Mouse (Mus musculus) T-helper 2 cell (primary cell): ENCODE data around the gene Itpkb.

ENCODE experiments used
- in situ Hi-C: fragments of 300-600 bp; cut with MboI, MseI; formaldehyde crosslinking; loops from one replicate; pipeline ENCODE4 v1.15.1; 2025; ENCODE audit warnings: high pct_unique_total_duplicates

Itpkb gene

DNA sequence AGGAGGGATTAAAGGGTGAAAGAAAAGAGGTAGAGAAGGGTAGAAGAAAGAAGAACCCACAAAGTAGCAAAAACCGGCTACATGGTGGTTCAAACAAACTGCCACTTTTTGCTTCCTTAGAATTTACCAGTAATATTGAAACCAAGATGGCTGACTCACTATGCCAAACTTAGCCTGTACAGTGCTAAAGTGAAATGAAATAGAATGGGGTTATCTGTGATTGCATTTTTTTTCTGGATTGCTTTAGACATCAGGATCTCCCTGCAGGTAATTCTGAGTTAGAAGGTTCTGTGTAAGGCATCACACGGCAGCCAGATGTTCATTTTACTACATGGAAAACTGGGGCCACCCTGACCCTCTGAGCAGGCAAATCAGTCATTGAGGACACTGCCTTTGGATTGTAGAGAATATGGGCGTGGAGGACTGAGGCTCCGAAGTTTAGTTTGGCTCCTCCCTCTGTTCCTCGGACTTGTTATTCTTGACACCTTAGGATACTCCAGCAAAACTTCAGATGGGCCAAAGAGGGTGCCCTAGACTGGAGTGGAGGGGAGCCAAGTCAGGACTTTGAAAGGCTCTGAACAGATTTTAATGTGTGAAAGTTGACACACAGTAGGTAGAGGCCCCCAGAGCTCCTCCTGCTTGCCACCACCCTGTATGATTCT, 62.0 kb downstream of the Itpkb start:
- in situ Hi-C loops: no loop called here

DNA sequence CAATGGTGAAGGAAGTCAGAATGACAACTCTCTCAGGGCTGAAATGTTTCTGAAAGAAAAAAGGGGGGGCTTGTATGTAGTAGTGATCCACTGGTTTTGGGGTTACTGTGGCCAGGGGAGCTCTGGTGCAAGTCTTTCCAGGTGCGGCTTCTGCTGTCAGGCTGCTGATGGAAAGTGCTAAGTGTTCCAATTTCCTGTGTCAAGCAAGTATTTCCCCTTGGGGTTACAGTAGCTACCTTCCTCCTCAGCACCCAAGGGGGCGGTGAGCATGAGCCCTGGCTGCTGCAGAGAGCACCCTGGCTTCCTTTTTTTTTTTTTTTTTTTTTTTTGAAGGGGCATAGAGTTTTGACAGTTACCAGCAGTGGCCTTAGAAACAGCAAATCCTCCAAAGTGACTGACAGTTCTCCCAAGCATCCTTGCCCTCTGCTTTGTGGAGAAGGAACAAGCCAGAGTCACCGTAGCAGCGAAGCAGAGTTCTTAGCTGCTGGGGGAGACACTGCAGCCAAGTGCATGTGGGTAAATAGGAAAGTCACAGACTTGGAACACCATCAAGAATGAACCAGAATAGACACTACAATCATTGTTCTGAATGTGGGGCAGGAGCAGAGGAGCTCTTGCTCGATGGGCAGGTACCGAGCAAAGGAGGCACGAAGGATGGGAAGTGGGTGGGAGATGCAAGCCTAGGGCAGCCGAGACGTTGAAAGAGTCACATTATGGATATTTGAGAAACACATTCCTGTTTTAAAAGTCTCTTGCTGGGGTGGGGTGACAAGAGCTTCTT, 62.9 kb downstream of the Itpkb start:
- in situ Hi-C loops: no loop called here

DNA sequence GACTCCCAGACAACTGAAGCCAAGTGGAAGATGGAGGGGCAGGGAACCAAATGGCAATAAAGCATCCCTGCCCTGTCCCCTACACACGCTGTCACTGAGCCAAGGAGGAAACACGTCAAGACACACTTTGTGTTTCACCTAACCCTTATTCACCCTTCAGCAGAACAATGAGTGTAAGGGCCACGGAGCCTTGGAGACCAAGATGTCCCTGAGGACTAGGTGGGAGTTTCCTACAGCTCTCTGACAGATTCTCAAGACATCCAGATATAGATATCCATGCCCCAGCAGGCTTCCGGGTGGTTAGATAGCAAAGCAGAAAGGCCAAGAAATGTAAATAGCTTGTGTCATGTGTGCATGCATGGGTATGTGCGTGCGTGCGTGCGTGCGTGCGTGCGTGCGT, 63.6 kb downstream of the Itpkb start:
- in situ Hi-C loops: no loop called here

DNA sequence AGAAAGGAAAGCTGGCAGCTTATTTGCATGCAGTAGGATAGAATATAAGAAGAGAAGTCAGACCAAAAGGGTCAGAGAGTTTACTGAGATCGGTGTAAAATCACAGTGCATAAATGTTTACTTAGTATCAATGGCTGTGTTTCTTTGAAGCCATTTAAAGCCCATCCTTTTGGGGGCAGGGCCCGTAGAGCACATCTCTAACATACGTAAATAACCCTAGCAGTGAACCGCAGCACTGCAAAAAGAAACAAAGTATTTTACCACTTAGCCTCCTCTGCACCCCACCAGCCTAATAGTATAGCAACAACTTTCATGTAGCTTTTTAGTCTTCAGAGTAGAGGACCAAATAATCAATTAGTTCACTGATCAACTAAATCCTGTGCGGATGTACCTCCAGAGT, 67.4 kb downstream of the Itpkb start:
- in situ Hi-C loops: no loop called here

DNA sequence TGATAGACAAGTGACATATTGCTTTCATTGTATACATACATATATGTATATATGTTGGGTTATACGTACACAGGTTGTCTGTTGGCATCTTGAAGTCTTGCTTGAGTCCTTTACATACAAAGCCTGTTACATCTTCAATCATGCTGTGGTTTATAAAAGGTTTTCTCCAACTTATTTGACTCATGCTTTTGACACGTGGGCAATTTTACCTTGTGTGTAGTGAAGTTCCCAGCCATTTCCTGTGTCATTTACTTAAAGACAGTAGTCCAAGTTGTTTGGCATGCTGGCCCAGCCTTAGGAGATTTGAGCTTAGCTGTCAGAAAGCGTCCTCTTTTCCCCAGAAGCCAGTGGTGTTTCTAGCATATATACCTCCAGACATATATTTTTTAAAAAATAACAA, 68.2 kb downstream of the Itpkb start:
- in situ Hi-C loops: no loop called here

DNA sequence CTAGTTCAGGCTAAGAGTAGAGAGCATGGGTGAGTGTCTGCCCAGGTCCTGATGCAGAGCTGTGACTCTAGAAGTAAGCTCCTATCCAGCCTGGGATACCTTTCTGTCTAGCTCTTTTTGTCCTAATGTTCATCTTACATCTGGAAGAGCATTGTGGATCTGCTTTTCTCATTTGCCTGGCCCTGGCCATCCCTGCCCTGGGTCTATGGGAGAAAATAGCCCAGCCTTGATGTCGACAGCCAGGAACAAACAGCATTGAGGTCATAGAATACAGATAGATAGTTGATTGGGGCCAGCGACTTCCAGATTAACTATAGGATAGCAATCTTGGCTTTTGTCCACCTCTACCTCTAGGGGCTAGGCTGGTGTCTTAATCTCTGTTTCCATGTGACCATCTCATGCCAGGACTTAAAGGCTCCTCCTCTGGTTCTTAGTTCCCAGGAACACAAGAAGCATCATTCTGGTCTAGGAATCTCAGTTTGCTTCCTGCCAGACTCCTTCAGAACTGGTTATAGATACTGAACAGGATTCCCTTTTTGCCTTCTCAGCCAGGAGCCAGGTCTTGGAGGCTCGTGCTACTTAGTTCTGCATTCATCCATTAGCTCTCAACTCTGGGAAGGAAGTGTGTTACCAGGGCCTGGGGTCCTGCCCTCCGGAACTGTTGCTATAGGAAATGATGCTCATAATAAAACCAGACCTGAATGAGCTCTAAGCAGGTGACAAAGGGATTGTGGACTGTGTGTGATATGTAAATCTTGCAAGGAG, 70.6 kb downstream of the Itpkb start:
- in situ Hi-C loops: loop anchor here (5.0 kb wide), 1 partner anchor 39 kb away; no protein-coding TSS in a partner anchor

DNA sequence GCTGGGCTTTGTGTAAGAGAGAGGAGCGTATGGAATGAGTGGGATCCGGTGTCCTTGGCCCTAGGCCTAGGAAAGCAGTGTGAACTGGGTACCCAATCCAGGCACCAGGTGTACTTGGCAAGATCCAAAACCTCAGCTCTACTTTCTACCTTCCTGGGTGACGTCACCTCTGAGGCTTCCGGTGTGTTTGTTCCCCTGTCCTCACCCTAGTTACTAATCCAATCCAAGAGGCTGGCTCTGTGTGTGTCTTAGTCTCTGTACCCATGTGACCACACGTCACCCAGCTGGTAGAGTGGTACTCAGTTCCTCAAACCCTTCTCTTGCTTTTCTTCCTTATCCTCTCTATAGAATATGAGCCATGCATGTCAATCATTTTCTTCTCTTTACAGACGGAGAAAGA, 71.4 kb downstream of the Itpkb start:
- in situ Hi-C loops: loop anchor here (5.0 kb wide), 1 partner anchor 39 kb away; no protein-coding TSS in a partner anchor

DNA sequence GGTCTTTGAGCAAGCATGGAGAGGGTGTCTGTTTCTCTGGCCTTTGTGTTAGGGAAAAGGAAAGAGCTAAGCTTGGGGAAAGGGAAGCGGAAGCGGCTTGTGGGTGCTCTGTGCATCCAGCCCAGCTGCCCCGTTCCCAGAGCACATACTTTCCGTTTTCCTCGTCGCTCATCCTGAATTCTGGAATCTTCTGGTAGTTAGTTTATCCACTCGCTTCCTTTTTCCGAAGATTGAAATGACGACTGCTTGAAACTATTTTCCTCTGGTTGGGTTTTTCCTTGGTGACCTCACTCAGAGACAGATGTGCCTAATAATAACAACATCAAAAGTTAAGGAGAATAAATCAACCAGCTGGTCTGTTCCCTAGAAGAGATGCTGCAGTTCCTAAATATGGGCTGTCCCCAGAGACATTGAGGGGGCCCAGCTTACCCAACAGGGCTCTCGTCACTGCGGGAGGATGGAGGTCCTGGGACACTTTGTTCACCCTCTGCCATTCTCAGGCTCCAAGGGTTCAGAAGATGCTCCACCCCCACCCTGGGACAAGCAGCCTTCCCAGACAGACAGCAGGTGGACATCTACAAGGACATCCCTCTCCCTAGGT, 72.3 kb downstream of the Itpkb start:
- in situ Hi-C loops: loop anchor here (5.0 kb wide), 1 partner anchor 40 kb away; no protein-coding TSS in a partner anchor

DNA sequence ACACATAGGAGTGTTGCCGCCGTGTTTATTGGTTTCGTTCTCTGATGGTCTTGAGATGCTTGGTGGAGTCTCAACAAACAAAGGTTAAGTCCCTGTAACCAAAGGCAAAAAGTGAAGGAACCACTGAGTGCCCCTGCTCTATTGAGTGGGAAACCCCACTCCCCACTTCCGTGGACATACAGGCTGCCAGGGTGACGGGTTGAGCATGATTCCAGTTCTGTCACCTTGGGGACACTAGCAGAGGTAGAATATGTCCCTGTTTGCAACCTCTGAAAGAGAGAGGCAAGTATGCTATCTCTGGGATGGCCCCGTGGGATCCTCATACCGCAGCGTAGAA, 73.0 kb downstream of the Itpkb start:
- in situ Hi-C loops: loop anchor here (5.0 kb wide), 1 partner anchor 41 kb away; no protein-coding TSS in a partner anchor

DNA sequence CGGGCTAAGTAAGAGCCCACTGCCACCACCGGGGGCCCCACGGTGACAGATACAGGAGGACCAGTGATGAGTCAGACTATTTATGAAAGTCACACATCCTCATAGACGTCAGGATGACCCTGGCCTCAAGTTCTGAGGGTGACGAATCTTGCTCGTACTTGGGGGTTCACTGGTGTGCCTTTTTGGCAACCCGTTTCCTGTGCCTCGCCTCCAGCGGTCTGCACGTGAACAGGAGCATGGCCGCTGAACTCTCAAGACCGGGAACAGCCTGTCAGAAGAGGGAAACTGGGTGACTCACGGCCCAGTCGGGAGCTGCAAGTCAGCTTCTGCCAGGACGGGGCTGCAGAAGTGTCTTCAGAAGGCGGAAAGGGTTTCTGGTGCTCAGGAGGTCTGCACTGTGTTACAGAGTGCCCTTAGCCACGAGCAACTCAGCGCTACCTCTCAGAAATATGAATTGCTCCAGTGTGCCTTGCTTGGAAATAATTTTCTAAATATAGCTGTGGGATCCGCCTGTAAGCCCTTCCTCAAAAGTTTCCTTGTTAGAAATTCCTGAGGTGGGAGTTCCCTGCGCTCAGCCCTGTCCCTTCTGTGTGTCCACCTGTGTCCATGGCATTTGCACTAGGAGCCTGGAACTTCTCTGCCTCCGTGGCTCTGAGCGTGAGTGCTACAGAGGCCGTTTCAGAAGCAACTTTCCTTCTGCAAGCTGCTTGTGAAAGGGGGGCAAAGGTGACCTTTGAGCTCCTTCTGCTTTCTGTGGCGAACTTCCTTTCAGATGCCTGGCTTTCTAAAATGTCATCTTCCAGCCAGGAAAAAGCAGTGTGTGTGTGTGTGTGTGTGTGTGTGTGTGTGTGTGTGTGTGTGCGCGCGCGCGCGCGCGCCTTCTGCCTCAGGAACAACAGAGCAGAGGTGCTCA, 73.7 kb downstream of the Itpkb start:
- in situ Hi-C loops: loop anchor here (5.0 kb wide), 1 partner anchor 42 kb away; no protein-coding TSS in a partner anchor

DNA sequence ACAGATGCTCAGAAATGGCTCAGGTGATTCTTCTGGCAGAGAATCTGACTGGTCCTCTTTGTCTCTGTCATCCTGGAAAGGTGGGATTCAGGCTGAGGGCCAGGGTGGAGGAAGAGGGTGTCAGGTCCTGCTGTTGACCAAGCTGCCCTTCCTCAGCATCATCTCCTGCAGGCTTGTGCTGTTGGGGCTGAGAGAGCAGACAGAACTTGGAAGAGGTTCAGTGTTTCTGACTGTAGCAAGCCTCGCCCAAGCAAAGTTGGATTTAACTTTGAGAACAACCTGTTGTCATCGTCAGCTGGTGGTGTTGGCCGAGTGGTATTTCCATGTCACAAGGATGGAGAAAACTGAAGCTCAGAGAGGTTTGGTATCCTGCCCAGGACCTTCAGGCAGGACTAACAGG, 74.4 kb downstream of the Itpkb start:
- in situ Hi-C loops: loop anchor here (5.0 kb wide), 2 partner anchors 42 to 72 kb away; partner anchors contain the start of gene Itpkb

DNA sequence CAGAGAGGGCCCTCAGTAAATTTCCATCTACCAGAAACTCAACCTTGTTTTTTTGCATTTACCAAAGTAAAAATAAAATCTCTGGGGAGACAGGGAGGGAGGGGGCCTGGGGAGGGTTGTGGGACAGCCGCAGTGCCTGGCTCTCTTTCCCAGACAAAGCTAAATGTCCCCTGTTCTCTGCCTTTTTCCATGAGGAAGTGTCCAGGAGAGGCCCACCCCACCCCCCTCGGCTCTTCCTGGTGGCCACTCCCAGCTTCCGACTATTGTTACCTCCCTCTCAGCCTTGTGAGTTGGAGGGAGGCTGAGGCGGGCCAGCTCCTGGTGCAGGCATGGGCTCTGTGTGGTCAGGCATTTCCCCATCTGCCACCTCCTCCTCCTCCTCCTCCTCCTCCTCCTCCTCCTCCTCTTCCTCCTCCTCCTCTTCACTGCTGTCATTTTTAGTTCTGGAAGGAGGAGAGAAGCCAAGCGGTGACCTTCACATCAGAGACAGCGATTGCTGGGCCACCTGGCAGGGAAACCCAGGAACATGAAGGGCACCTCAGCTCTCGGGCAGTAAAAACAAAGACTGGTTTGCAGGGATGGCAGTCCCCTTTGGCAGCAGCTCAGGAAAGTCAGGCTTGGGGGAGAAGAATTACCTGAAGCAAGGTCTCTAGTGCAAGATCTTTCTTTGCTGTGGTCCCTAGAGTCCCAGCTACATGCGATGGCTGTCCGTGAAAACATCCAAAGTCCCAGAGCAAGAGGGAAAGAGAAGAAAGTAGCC, 75.5 kb downstream of the Itpkb start:
- in situ Hi-C loops: loop anchor here (5.0 kb wide), 1 partner anchor 73 kb away; the partner anchor contains the start of gene Itpkb

DNA sequence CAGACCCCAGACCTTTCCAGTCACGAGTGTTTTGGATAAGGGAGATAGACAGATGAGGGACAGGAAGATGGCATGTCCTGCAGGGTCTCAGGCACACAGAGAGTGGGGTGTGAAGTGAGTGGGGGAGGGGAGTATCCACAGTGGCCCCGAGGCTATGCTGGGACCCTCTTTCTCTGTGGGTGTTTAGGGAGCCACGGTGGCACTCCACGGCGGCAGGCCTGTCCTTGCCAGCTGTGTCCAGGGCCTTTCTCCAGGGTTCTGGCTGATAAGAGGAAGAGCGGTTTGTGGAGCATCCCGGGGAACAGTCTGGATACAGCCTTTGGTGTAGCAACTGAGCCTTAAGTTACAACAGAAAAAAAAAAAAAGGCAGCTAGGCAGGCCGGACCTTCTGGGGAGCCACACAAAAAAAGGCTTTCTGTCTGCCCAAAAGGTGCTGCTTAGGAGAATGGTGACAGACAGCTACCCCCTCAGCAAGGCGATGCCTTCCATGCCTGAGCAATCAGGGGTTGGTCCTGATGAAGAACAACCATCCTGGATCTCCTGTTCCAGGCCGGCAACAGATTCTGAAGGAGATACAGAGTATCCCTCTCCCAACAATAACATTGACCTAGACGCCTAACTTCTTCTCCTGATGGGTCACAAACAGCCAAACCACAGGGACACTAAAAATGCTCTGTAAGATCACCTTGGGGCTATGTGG, 76.2 kb downstream of the Itpkb start:
- in situ Hi-C loops: loop anchor here (5.0 kb wide), 1 partner anchor 74 kb away; the partner anchor contains the start of gene Itpkb

DNA sequence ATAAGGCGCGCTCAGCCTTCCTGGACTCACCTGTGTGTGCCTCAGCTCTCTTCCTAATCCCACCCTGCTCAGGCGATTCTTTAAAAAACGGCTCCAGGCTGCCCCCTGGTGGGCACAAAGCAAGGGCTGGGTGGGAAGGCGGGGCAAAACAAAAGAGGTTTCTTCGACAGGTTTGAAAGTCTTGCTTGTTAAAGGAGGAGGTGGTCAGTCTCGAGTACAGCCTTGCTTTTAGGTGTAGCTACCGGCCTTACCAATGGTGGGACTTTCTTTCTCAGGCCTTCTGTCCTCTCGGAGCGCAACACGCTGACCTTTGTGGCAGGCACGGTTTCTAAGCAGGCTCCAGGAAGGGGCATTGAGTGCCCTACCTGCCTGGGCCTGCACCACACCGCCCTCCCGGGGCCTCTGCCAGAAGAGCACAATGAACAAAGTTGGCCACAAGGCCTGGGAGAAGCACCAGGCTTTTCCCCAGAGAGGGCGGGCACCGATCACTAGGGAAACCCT, 76.9 kb downstream of the Itpkb start:
- in situ Hi-C loops: loop anchor here (5.0 kb wide), 1 partner anchor 75 kb away; the partner anchor contains the start of gene Itpkb

DNA sequence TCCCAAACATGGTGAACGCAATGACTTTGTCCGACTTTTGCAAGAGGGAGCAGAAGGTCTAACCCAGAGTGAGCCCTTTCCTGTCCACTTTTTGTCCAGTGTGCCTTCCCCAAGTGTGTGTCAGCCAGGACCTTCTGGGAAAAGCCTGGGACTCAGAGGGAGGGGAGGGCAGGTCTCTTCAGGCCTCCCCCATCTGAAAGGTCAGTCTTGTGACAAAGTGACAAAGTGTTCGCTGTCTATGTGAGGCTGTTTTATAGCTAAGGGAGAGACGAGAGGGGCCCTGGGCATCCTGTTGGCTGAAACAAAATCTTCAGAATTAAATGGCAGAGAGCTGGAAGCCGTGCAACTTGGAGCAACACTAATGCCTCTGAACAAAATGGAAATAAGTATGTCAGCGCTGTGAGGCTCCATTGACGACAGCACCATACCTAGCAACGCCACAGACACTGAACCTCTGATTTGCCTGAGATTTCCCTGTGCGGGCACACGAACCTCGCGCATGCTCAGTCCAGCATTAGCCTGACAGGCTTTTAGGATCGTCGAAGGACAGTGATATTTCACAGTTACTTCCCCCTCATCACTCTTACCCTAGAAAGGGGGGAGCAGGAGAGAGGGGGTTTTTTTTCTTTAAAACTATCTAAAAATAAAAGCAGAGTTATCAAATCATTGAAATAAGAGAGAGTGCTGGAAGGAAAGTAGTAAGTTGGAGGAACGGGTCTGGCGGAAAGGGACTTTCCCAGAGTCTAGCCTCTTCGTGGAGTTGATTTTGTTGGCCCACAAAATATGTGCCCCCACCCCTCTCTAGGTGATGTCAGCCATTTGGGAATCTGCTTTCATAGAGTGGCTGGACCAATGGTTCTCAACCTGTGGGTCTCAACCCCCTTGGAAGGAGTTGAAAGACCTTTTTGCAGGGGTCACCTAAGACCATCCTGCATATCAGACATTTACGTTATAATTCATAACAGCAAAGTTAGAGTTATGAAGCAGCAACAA, 77.7 kb downstream of the Itpkb start:
- in situ Hi-C loops: loop anchor here (5.0 kb wide), 1 partner anchor 76 kb away; the partner anchor contains the start of gene Itpkb

DNA sequence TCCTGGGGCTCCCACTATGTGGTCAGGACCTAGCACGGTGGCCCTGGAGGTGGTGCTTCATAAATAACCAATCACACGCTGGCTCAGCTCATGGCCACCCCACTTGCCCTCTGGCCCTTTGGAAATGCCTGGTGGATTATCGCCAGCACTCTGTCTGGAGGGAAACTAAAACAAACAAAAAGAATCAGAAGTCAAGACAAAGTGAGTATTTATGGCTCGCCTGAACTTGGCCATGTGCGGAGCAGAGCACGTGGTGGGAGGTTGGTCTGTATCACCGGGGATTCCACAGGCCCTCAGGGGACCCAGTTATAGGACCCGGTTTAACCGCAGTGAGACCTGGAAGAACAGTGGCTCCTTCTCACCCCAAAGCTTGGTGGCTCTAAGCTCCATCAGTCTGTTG, 78.5 kb downstream of the Itpkb start:
- in situ Hi-C loops: loop anchor here (5.0 kb wide), 1 partner anchor 77 kb away; the partner anchor contains the start of gene Itpkb

DNA sequence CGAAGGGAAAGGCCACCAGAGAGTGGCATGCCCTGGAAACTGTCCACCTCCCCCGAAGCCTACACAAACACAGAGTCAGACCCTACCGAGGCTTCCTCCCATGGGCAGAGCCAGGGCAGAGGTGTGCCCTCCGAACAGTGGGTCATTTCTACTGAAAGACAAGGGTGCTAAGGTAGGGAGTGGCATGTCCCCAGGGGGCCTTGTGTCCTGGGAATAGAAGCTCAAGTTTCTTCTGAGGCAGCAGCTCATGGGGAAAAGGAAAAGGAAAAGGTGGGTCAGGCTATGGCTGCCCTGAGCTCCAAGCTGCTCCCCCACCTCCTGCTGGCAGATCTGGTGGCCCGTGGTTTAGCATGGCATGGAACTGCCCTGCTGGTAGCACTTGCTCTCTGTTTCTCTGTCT, 79.5 kb downstream of the Itpkb start:
- in situ Hi-C loops: loop anchor here (5.0 kb wide), 1 partner anchor 77 kb away; the partner anchor contains the start of gene Itpkb
